Mouse (Mus musculus) myocyte (in vitro differentiated cells): ENCODE measurements around the gene Frrs1. TPM values are rescaled to one million over a fixed set of nuclear protein-coding genes. Genes with fewer than 3 reads are reported as not detected.

Experiments
- H3K27me3 ChIP-seq: one replicate; pipeline ENCODE4 v1.6.1; 2011; ENCODE audit not compliant: control insufficient read depth, insufficient read depth, insufficient read length
- H3K36me3 ChIP-seq: one replicate; pipeline ENCODE4 v1.6.1; 2011; ENCODE audit not compliant: control insufficient read depth, insufficient read depth
- H3K4me2 ChIP-seq: one replicate; pipeline ENCODE4 v1.6.1; 2011; ENCODE audit warnings: low read depth, control low read depth
- H3K4me3 ChIP-seq: one replicate; pipeline ENCODE4 v1.5.1; 2011; ENCODE audit warnings: mild to moderate bottlenecking, control low read depth, moderate library complexity
- H3K79me2 ChIP-seq: one replicate; pipeline ENCODE4 v1.6.1; 2011; ENCODE audit not compliant: control insufficient read depth, insufficient read depth
- H3ac ChIP-seq: one replicate; pipeline ENCODE4 v1.6.1; 2011; ENCODE audit not compliant: control insufficient read depth, insufficient read length
- CEBPB ChIP-seq: IDR thresholded peaks from 2 replicates; pipeline ENCODE4 v1.6.1; 2011; ENCODE audit warnings: mild to moderate bottlenecking, moderate library complexity; ENCODE audit not compliant: poor library complexity, insufficient read depth, severe bottlenecking
- E2F4 ChIP-seq: IDR thresholded peaks from one replicate; pipeline ENCODE4 v1.6.1; 2011; ENCODE audit warnings: mild to moderate bottlenecking, control low read depth, moderate library complexity; ENCODE audit not compliant: insufficient read depth
- MAX ChIP-seq: IDR thresholded peaks from one replicate; pipeline ENCODE4 v1.6.1; 2011; ENCODE audit warnings: low read depth, mild to moderate bottlenecking, control low read depth
- MYOD1 ChIP-seq, 3 experiments: IDR thresholded peaks; one replicate each; pipeline ENCODE4 v1.6.1; 2011; ENCODE audit warnings: control low read depth in 2 of 3, low read depth in 2 of 3, mild to moderate bottlenecking in 2 of 3, moderate library complexity in 1 of 3; ENCODE audit not compliant: insufficient read length in 2 of 3, control insufficient read depth in 1 of 3
- MYOG ChIP-seq, 3 experiments: IDR thresholded peaks; one replicate each; pipeline ENCODE4 v1.6.1; 2011; ENCODE audit warnings: control low read depth in 2 of 3, low read depth in 2 of 3, mild to moderate bottlenecking in 2 of 3; ENCODE audit not compliant: insufficient read length in 2 of 3, control insufficient read depth in 1 of 3, insufficient read depth in 1 of 3
- POLR2A ChIP-seq: IDR thresholded peaks from one replicate; pipeline ENCODE4 v1.6.1; 2011; ENCODE audit warnings: low read depth, mild to moderate bottlenecking, control low read depth, moderate library complexity; ENCODE audit not compliant: insufficient read length
- POLR2AphosphoS2 ChIP-seq: IDR thresholded peaks from one replicate; pipeline ENCODE4 v1.6.1; 2011; ENCODE audit warnings: low read depth, control low read depth; ENCODE audit not compliant: insufficient read length
- REST ChIP-seq: IDR thresholded peaks from one replicate; pipeline ENCODE4 v1.6.1; 2011; ENCODE audit warnings: mild to moderate bottlenecking, control low read depth, moderate library complexity; ENCODE audit not compliant: insufficient read depth, insufficient read length
- SRF ChIP-seq: IDR thresholded peaks from one replicate; pipeline ENCODE4 v1.6.1; 2011; ENCODE audit warnings: low read depth; ENCODE audit not compliant: control insufficient read depth, insufficient read length
- TCF12 ChIP-seq: IDR thresholded peaks from one replicate; pipeline ENCODE4 v1.6.1; 2011; ENCODE audit warnings: mild to moderate bottlenecking, control low read depth; ENCODE audit not compliant: poor library complexity, insufficient read depth, severe bottlenecking
- TCF3 ChIP-seq: IDR thresholded peaks from one replicate; pipeline ENCODE4 v1.6.1; 2011; ENCODE audit warnings: low read depth, control low read depth; ENCODE audit not compliant: insufficient read length
- USF1 ChIP-seq: IDR thresholded peaks from one replicate; pipeline ENCODE4 v1.6.1; 2011; ENCODE audit warnings: low read depth, mild to moderate bottlenecking, control low read depth, moderate library complexity
- polyA plus RNA-seq: library from polyadenylated mRNA; unstranded; fragments of >200 nt; fragmentation: generic; extraction: Trizol; gene quantifications from one replicate; pipeline ENCODE4 v1.2.1, GENCODE M21; 2012; ENCODE audit warnings: missing spikeins

Frrs1 gene
- polyA plus RNA-seq, 1 experiment, result 12.7 TPM

DNA sequence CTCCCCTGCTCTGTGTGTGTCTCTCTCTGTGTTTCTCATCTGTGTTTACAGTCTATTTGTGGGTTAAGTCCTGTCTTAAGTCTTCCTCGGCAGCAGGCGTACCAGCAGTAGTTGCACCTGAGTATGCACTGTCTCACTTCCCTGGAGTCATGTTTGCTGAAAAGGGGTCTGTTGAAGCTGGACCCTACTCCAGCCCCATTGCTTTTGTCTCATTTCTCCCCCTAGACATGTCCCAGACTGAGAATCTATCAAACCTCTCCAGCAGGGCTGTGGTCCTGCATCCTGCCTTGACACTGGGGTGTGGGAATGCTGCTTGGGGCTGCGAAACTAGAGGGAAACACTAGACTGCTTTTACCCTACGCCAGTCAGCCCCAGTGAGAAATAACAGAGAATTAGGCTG lies 25.8 kb upstream of the Frrs1 start:
- Histone ChIP-seq H3K79me2 (no peaks in the 10 kb centered on the region), H3ac (no peak overlapping the region), H3K4me3 (no peak overlapping the region), H3K4me2 (no peak overlapping the region), H3K36me3 (no peaks in the 10 kb centered on the region), H3K27me3 (no peaks in the 10 kb centered on the region)
- no peak for TF ChIP-seq MAX
- no peak for TF ChIP-seq CEBPB
- no peak for TF ChIP-seq SRF
- TF ChIP-seq POLR2AphosphoS2, result no peak
- no peak for TF ChIP-seq USF1
- TF ChIP-seq E2F4, result no peak
- no peak for TF ChIP-seq TCF3
- TF ChIP-seq MYOD1 (IDR thresholded peaks at IDR 0.05; ENCODE audit: control insufficient read depth in 1 of 3, insufficient read length in 2 of 3, low read depth in 2 of 3), result no peak
- TF ChIP-seq REST, result no peak
- no peak for TF ChIP-seq MYOG (IDR thresholded peaks at IDR 0.05; ENCODE audit: control insufficient read depth in 1 of 3, insufficient read depth in 1 of 3, insufficient read length in 2 of 3, low read depth in 2 of 3)
- no peak for TF ChIP-seq POLR2A
- TF ChIP-seq TCF12, result no peak

DNA sequence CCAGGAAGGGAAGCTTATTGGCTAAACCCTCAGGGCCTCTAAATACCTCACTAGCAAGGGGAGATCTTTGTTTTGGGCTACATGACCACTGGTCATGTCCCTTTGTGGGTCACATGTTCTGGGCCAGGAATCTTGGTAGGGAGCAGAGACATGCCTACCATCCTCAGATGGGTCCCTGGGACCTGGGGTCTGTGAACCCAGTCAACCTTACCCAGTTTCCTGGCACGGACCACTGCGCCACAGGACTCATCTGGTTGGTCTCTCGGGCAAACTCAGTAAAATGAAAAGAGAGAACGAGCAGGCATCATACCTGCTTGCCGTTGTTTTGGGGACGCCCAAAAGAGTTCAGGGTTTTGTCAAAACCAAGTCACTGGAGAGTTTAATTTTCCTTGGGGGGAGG lies 25.0 kb upstream of the Frrs1 start:
- Histone ChIP-seq H3K36me3 (no peaks in the 10 kb centered on the region), H3K4me3 (no peak overlapping the region), H3K79me2 (no peaks in the 10 kb centered on the region), H3K27me3 (no peaks in the 10 kb centered on the region), H3ac (no peak overlapping the region), H3K4me2 (no peak overlapping the region)
- TF ChIP-seq MAX (no peak), MYOG (IDR thresholded peaks at IDR 0.05; ENCODE audit: control insufficient read depth in 1 of 3, insufficient read depth in 1 of 3, insufficient read length in 2 of 3, low read depth in 2 of 3) (no peak), CEBPB (no peak), POLR2AphosphoS2 (no peak), TCF3 (no peak), USF1 (no peak), E2F4 (no peak), TCF12 (no peak), SRF (no peak), POLR2A (no peak), MYOD1 (IDR thresholded peaks at IDR 0.05; ENCODE audit: control insufficient read depth in 1 of 3, insufficient read length in 2 of 3, low read depth in 2 of 3) (no peak), REST (no peak)

- H3K79me2 ChIP-seq, result no peaks in the 10 kb centered on the region
- H3K27me3 ChIP-seq, result no peaks in the 10 kb centered on the region
- H3K4me2 ChIP-seq, result peak overlapping the region; percentile 78
- no peak for TF ChIP-seq SRF
- no peak for TF ChIP-seq MYOG (IDR thresholded peaks at IDR 0.05; ENCODE audit: control insufficient read depth in 1 of 3, insufficient read depth in 1 of 3, insufficient read length in 2 of 3, low read depth in 2 of 3)
- TF ChIP-seq MYOD1 (IDR thresholded peaks at IDR 0.05; ENCODE audit: control insufficient read depth in 1 of 3, insufficient read length in 2 of 3, low read depth in 2 of 3), result no peak
- no peak for TF ChIP-seq REST
- no peak for TF ChIP-seq CEBPB
- no peak for TF ChIP-seq TCF12
- no peak for TF ChIP-seq MAX
- TF ChIP-seq POLR2AphosphoS2, result no peak
- no peak for TF ChIP-seq USF1
- H3ac ChIP-seq, result no peak overlapping the region
- H3K4me3 ChIP-seq, result no peak overlapping the region
- H3K36me3 ChIP-seq, result no peaks in the 10 kb centered on the region
These were observed 23.9 kb upstream of the Frrs1 start for GRCm38 (mm10) chr3:116835350-116835749.

DNA sequence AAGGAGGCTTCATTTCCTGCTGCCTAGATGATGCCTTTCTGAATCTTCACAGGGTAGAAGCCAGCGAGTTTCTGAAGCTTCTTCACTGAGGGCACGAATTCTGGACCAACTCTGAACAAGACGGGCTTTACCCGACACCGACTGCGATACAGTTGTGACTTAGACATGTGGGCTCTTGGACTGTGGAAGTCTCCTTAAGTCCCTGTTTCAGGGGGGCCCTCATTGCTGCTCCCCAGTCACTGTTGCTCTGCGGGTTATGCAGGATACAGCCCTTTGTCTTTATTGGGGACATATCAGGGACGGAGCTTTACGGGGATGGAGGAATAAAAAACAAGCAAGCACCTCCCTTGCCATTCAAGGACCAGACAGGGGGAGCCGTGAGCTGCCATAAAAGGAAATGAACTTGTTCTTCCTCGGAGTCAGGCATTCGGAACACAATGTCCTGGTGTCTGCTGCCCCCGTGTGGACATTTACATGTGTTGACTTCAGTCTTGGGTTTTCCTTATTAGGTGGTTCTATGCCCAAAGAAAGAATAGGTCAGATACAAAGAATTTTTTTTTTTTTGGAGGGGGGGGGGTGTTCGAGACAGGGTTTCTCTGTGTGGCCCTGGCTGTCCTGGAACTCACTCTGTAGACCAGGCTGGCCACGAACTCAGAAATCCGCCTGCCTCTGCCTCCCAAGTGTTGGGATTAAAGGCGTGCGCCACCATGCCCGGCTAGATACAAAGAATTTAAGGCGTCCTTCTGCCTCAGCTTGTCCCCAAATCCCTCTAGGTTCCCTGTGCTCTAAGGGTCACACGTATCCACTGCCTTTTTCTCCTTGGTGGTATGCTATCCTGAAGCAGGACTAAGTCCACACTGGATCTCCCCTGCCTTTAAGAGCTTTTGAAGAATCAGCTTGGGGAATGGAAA lies 23.2 kb upstream of the Frrs1 start:
- H3K4me2 ChIP-seq, result peak overlapping the region; percentile 78
- no peak overlapping the region for H3K4me3 ChIP-seq
- H3ac ChIP-seq, result no peak overlapping the region
- TF ChIP-seq REST, result no peak
- TF ChIP-seq POLR2AphosphoS2, result no peak
- TF ChIP-seq SRF, result peak; percentile 99
- H3K27me3 ChIP-seq, result no peaks in the 10 kb centered on the region
- no peaks in the 10 kb centered on the region for H3K36me3 ChIP-seq
- H3K79me2 ChIP-seq, result no peaks in the 10 kb centered on the region
